Mouse (Mus musculus) spleen, adult 2 months (tissue): ENCODE results near the gene Cops7b. TPM values are rescaled to one million over a fixed set of nuclear protein-coding genes. Genes with fewer than 3 reads are reported as not detected.

Source experiments
- DNase-seq, 2 experiments: peaks; one replicate each; pipeline versions ENCODE4 v3.0.0 to v3.0.0-alpha.2; 2012 to 2021; ENCODE audit warnings: low spot score in 2 of 2, low read depth in 1 of 2
- H3K27ac ChIP-seq: fragments of 200-500 bp; 2 replicates; pipeline ENCODE4 v1.5.1; 2012; ENCODE audit warnings: low read length, inconsistent platforms; ENCODE audit not compliant: insufficient read depth
- H3K27me3 ChIP-seq: fragments of 200-500 bp; 2 replicates; pipeline ENCODE4 v1.6.1; 2012; ENCODE audit warnings: mild to moderate bottlenecking, moderate library complexity, low read length, inconsistent platforms; ENCODE audit not compliant: control insufficient read depth, insufficient read depth
- H3K36me3 ChIP-seq: fragments of 200-500 bp; 2 replicates; pipeline ENCODE4 v1.6.1; 2012; ENCODE audit warnings: mild to moderate bottlenecking, low read length, inconsistent platforms; ENCODE audit not compliant: control insufficient read depth, insufficient read depth
- H3K4me1 ChIP-seq: fragments of 200-500 bp; 2 replicates; pipeline ENCODE4 v1.6.1; 2011; ENCODE audit warnings: inconsistent platforms; ENCODE audit not compliant: control insufficient read depth, insufficient read depth, insufficient read length
- H3K4me3 ChIP-seq: fragments of 200-500 bp; 2 replicates; pipeline ENCODE4 v1.5.1; 2011; ENCODE audit warnings: mild to moderate bottlenecking, inconsistent platforms; ENCODE audit not compliant: insufficient read depth, insufficient read length; ENCODE audit errors: extremely low read depth
- CTCF ChIP-seq: fragments of 200-500 bp; IDR thresholded peaks from 2 replicates; pipeline ENCODE4 v1.5.1; 2011; ENCODE audit warnings: mild to moderate bottlenecking, inconsistent platforms; ENCODE audit not compliant: insufficient read depth, insufficient read length, insufficient replicate concordance; ENCODE audit errors: extremely low read depth
- POLR2A ChIP-seq: fragments of 200-500 bp; IDR thresholded peaks from 2 replicates; pipeline ENCODE4 v1.6.1; 2011; ENCODE audit warnings: low read depth, low read length, inconsistent platforms
- WGBS: fragments of 180-500 bp; shearing (Covaris S2); methylation state at CpG from one replicate; pipeline ENCODE4 v1.1.7; 2018; 5-methylcytosine and 5-hydroxymethylcytosine counted together
- polyA plus RNA-seq: library from polyadenylated mRNA; depleted of rRNA; stranded (reverse); fragments of >200 nt; gene quantifications from 2 replicates; pipeline ENCODE4 v1.2.3, GENCODE M21; 2012

Gene Cops7b
- polyA plus RNA-seq, 1 experiment, result 20.0 TPM

DNA sequence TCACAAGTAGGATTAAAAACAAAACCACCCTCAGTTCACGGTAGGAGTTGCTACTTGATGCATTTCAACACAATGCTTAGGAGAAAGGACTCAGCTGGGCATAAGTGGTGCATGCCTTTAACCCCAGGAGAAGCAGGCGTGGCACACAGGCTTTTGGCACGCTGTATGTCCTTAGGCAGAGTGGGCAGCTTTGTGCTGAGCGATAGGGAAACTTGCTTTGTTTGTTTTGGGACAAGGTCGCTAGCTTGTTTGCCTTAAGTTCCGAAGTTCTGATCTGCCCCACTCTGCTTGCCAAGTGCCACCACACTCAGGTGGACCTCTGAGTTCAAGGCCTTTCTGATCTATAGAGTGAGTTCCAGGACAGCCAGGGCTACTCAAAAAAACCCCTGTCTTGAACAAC lies 12.6 kb downstream of the Cops7b start:
- no peak overlapping the region for H3K4me3 ChIP-seq
- H3K4me1 ChIP-seq, result no peaks in the 10 kb centered on the region
- 90% methylated on average over 6 of the region's 6 CpGs for WGBS
- H3K36me3 ChIP-seq, result peaks cover 14% of the 10 kb centered on the region
- no peaks in the 10 kb centered on the region for H3K27me3 ChIP-seq
- H3K27ac ChIP-seq, result no peak overlapping the region
- DNase-seq, result no peak
- TF ChIP-seq POLR2A, result no peak
- no peak for TF ChIP-seq CTCF

DNA sequence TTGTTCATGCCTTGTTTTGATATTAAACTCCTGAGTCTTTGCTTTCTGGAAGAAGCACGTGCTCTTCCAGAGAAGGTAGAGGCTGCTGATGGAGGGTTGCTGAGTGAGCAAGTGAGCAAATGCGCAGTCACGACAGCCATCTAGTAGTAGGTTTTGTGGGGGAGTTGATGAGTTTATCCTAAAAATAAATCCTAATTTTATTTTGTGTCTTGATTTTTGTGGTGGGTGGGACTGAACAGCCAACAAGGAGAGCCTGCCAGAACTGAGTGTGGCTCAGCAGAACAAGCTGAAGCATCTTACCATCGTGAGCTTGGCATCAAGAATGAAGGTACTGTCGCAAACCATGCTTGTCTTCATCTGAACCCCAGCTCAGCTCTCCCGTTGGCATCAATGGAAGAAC lies 13.8 kb downstream of the Cops7b start:
- DNase-seq, result no peak
- 93% methylated on average over 6 of the region's 6 CpGs for WGBS
- TF ChIP-seq POLR2A (no peak), CTCF (no peak)
- Histone ChIP-seq H3K27me3 (no peaks in the 10 kb centered on the region), H3K4me1 (no peaks in the 10 kb centered on the region), H3K27ac (no peak overlapping the region), H3K4me3 (no peak overlapping the region), H3K36me3 (peaks cover 22% of the 10 kb centered on the region)

DNA sequence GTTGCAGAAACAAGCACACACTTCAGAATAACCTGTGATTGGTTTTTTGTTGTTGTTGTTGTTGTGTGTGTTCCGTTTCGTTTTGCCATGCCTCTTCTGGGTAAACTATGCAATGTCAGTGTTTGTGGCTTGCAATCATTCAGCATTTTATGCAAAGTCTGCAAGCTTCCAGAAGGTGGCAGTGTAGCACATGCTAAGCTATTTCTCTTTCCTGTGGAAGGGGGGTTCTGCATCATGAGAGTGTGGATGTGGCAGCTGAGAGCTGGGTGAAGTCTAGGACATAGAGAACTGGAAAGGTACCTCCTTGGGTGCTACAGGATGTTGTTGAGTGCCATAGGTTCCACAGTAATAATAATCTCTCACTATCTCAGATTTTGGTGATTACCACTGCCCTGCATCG lies 15.8 kb downstream of the Cops7b start:
- no peak overlapping the region for H3K4me3 ChIP-seq
- H3K36me3 ChIP-seq, result peaks cover 30% of the 10 kb centered on the region
- 64% methylated on average over 3 of the region's 3 CpGs for WGBS
- H3K27me3 ChIP-seq, result no peaks in the 10 kb centered on the region
- no peak for DNase-seq
- H3K4me1 ChIP-seq, result no peaks in the 10 kb centered on the region
- no peak overlapping the region for H3K27ac ChIP-seq
- TF ChIP-seq POLR2A (no peak), CTCF (peak; percentile 7; the same call in 1 of the 2 replicates)

DNA sequence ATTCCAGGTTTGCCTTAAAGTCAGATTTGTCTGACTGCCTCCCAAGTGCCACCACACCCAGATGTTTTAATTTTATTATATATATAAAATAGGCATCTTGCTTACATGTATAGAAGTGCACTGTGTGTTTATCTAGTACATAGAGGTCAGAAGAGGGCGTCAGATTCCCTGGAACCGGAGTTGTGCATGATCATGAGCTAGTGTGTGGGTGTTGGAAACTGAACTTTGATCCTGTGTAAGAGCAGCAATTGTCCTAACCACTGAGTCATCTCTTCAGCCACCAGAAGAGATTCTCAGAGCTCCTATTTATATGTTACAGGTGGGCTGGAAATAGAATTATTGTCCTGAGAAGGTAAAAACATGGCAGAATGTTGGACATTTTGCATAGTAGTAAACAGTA lies 17.4 kb downstream of the Cops7b start:
- Histone ChIP-seq H3K27me3 (no peaks in the 10 kb centered on the region), H3K4me1 (no peaks in the 10 kb centered on the region), H3K4me3 (no peak overlapping the region), H3K36me3 (peaks cover 35% of the 10 kb centered on the region), H3K27ac (no peak overlapping the region)
- TF ChIP-seq POLR2A (no peak), CTCF (no peak)
- 93% methylated on average over 2 of the region's 2 CpGs for WGBS
- DNase-seq, result no peak

DNA sequence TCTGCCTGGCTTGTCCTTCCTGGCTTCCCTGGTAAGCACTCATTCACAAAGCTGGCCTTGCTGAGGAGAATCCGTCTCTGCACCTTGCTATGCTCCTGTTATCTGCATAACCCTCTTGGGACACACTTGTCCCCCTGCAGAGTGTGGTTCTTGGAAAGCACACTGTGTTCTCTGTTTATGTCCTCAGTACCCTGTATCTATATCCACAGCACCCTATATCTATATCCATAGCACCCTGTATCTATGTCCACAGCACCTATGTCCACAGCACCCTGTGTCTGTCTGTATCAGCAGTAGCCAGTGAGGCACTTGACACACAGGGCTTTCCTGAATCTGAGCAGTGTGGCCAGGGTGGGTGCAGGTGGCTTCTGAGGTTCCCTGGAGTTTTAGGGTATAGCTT lies 28.2 kb downstream of the Cops7b start:
- Histone ChIP-seq H3K4me1 (no peaks in the 10 kb centered on the region), H3K36me3 (peaks cover 7% of the 10 kb centered on the region), H3K27me3 (no peaks in the 10 kb centered on the region), H3K27ac (no peak overlapping the region), H3K4me3 (no peak overlapping the region)
- DNase-seq, result no peak
- 86% methylated on average over 1 of the region's 1 CpGs for WGBS
- TF ChIP-seq POLR2A, result no peak
- TF ChIP-seq CTCF, result no peak

GRCm38 (mm10) chr1:86612081-86612480 lies 29.4 kb downstream of the Cops7b start:
- DNase-seq, result no peak
- H3K36me3 ChIP-seq, result peaks cover 5% of the 10 kb centered on the region
- WGBS, result 76% methylated on average over 1 of the region's 1 CpGs
- H3K27me3 ChIP-seq, result no peaks in the 10 kb centered on the region
- TF ChIP-seq CTCF, result no peak
- no peak for TF ChIP-seq POLR2A
- no peak overlapping the region for H3K27ac ChIP-seq
- no peaks in the 10 kb centered on the region for H3K4me1 ChIP-seq
- H3K4me3 ChIP-seq, result no peak overlapping the region

GRCm38 (mm10) chr1:86614269-86614668 lies 31.6 kb downstream of the Cops7b start:
- no peaks in the 10 kb centered on the region for H3K27me3 ChIP-seq
- H3K36me3 ChIP-seq, result no peaks in the 10 kb centered on the region
- TF ChIP-seq CTCF (no peak), POLR2A (no peak)
- DNase-seq, result no peak
- H3K4me1 ChIP-seq, result no peaks in the 10 kb centered on the region
- H3K4me3 ChIP-seq, result no peak overlapping the region
- no peak overlapping the region for H3K27ac ChIP-seq
